Mouse (Mus musculus) cortical plate, adult 2 months (tissue): ENCODE measurements at regions not wholly inside any gene's neighbourhood (a gene's known extent, or its start where the extent isn't known, plus 50 kb on each side); places are given as distances from the start of the nearest gene placed in this dataset.

ENCODE experiments used
- CTCF ChIP-seq: fragments of 200-500 bp; IDR thresholded peaks from 2 replicates; pipeline ENCODE4 v1.5.1; 2011; ENCODE audit warnings: mild to moderate bottlenecking, control low read depth, low read length; ENCODE audit not compliant: insufficient read depth; ENCODE audit errors: extremely low read depth
- POLR2A ChIP-seq: fragments of 200-500 bp; IDR thresholded peaks from 2 replicates; pipeline ENCODE4 v1.6.1; 2011; ENCODE audit warnings: mild to moderate bottlenecking, low read length, control low read depth; ENCODE audit not compliant: insufficient read depth; ENCODE audit errors: extremely low read depth

DNA sequence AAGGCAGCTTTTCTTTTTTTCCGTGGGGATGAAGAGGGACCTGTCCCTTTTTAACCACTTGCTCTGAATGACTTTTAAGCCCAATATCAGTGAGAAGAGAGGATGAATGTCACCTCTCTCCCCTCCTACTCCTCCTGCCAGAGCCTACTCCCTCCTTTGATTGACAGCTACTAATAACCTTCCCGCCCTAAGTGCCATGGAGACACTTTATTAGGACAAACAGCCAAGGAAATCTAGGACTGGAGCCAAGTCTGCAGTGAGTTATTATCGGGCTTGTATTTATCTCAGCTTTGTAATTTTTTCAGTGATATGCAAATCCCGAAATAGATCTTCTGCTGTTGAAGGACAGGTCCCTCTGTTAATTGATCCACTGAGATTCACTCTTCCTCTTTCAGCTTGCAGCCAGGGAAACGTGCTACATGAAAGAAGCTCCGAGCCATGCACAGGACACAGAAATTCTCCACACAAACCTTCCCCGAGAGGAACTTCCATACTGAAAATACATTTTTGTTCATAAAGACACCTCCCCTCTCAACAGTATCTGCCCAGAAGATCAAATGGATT is 625.8 kb downstream of the Tmem182 start:
- TF ChIP-seq POLR2A (no peak), CTCF (no peak)
